Mouse (Mus musculus): ENCODE data around the gene Spsb4.

Gene Spsb4

DNA sequence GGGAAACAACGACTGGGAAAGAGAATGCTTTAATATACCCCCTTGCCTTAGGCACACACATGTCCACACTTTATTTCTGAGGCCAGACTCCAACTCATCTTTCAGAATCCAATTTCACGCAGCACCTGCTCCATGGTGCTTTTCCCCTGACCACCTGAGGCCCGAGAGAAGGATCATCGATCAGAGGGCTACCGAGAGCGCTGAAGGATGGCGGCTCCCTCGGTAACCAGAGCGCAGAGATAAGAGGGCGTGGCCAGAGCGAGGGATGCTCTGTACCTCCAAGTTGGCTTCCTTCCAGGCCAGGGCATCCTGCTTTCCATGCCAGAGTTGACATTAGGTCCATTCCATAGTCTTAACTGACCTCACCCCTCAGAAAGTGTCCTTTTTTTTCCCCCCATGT is 588 bp upstream of the Spsb4 start:
- in situ Hi-C loops (cut with MboI; ENCODE audit: low pct_unique_long_range_greater_than_20kb in 1 of 2, low sequenced_read_pairs in 2 of 2, unreplicated experiment in 1 of 2) = no loop called here

GRCm38 (mm10) chr9:97017811-97018641 is 617 bp downstream of the Spsb4 start:
- in situ Hi-C loops (cut with MboI; ENCODE audit: low pct_unique_long_range_greater_than_20kb in 1 of 2, low sequenced_read_pairs in 2 of 2, unreplicated experiment in 1 of 2) = no loop called here

DNA sequence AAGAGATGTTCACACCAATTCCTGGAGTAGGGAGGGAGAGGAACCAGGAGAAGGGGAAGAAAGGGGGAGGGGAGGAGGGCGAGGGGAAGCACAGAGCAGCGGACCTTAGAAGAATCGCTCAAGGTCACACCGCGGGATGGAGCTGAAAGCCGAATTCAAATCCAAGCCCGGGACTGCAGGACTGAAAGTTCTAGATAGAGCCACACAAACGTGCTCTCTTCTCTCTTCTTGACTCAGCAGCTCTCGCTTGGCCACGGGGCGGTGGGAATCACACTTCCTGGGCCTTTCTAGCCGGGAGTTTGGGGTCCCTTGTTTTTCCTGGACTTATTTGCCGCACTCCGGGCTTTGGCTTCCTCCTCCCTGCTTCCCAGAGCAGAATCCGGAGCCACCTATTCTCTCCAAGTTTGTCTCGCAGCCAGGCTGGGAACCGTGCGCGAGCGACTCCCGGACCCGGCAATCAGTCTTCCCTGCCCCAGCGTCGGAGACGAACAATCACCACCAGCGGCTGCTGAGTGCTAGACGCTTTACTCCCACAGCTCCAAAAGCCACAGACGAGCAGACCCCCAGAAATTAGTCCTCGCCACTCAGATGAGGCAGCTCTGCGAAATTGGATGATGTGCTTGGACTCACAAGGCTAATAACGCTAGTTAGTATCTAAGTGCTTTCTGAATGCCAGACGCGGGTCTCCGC is 1.4 kb downstream of the Spsb4 start:
- in situ Hi-C loops (cut with MboI; ENCODE audit: low pct_unique_long_range_greater_than_20kb in 1 of 2, low sequenced_read_pairs in 2 of 2, unreplicated experiment in 1 of 2) = no loop called here

DNA sequence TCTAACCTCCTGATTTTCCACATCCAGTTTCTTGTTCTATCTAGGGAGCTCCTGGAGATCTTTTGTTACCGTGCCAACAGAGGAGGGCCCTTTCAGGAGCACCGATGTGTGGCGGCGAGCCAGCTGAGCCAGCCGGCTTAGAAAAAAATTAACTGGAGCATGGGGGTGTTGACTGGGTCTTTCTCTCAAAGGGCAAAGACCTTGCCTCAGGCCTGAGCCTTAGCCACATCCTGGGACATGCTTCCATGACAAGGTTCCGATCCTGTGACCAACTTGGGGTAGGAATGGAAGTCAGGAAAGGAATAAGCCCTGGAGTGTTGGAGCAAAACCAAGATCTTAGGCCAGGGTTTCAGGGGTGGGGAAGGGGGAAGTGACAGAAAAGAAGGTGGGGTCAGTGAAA is 2.9 kb downstream of the Spsb4 start:
- in situ Hi-C loops (cut with MboI; ENCODE audit: low pct_unique_long_range_greater_than_20kb in 1 of 2, low sequenced_read_pairs in 2 of 2, unreplicated experiment in 1 of 2) = no loop called here

DNA sequence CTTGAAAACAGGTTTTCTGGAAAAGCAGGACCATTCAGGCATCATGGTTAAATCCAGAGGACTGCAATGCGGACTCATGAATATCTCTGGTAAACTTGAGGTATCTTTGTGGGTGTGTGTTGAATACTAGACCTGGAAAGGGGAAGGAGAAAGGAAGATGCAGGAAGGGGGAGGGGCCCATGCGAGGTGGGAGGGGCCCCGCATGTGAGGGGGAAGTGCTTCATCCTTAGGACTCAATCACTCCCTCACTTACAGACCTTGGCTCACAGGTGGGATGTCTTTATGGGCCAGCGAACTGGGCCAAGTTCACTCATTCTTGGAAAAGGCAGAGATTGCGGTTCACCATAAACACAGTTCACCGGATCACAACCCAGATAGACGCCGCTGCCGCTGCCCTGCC is 4.9 kb downstream of the Spsb4 start:
- in situ Hi-C loops (cut with MboI; ENCODE audit: low pct_unique_long_range_greater_than_20kb in 1 of 2, low sequenced_read_pairs in 2 of 2, unreplicated experiment in 1 of 2) = no loop called here

DNA sequence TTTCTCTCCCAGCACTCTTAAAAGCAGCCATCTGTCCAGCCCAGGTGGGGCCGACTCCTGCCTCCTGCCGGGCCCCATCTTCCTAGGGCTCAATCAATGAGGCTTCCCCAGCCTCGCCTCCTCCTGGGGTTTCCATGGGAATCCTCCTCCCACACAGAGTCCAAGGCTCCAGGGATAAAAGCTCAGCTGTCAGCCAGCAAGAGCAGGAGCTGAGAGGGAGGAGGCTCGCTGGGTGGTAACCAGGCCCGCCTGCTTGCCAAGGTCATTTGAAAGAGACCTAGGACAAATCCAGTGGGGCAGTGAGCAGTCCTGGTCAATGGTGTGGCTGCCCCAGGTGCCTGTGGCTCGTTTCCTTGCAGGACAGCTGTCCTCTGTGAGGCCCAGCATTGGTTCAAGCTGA is 5.5 kb downstream of the Spsb4 start:
- in situ Hi-C loops (cut with MboI; ENCODE audit: low pct_unique_long_range_greater_than_20kb in 1 of 2, low sequenced_read_pairs in 2 of 2, unreplicated experiment in 1 of 2) = no loop called here

DNA sequence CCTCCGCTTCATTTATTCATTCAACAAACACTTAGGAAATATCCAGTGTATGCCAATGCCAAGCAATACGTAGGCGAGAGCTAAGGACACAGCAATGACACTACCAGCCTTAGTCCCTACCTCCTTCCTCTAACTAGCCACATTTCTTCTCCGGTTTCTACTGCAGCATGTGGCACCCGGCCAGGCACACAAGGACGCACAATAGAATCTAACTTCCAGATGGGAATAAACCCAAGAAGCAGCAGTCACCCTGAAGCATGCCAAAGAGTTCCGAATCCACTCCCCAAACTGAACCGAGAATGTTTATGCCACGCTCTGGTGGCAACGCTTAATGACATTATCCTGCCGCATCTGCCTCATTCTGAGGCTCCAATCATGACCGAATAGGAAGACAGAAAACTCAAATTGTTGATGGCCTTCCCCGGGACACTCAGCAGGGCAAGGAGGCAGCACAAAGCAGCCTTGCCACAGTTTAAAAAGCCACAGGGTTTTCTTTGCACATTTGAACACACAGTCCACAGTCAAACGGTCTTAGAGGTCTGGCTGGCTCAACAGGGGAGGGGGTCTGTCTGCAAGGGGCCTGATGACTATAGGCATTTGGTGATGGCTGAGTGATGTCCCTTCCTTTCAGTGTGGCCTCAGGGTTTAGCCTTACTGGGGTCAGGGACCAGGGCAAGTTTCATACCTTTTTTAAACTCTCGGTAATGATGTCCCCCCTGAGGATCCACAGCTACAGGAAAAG is 7.0 kb downstream of the Spsb4 start:
- in situ Hi-C loops (cut with MboI; ENCODE audit: low pct_unique_long_range_greater_than_20kb in 1 of 2, low sequenced_read_pairs in 2 of 2, unreplicated experiment in 1 of 2) = no loop called here

- in situ Hi-C loops (cut with MboI; ENCODE audit: low pct_unique_long_range_greater_than_20kb in 1 of 2, low sequenced_read_pairs in 2 of 2, unreplicated experiment in 1 of 2) = no loop called here
Measured at GRCm38 (mm10) chr9:97010447-97010846, 8.2 kb downstream of the Spsb4 start.

GRCm38 (mm10) chr9:97004726-97005125 is 13.9 kb downstream of the Spsb4 start:
- in situ Hi-C loops (cut with MboI; ENCODE audit: low pct_unique_long_range_greater_than_20kb in 1 of 2, low sequenced_read_pairs in 2 of 2, unreplicated experiment in 1 of 2) = no loop called here

DNA sequence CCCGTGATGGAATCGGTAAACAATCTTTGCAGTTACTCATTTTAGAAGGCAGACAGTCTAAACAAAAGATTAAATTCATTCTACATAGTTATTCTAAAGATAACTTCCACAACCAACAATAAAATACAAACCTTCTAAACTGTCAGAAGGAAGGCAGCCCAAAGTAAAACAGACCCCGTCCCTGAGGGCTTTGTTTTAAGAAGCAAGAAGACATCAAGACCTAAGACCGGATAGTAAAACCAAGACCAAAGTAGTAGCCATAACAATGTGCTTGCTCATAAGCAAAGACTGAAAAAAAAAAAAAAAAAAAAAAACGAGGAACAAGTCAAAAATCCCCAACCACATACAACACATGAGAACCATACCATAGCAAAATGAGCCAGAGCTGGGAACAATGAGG is 15.5 kb downstream of the Spsb4 start:
- in situ Hi-C loops (cut with MboI; ENCODE audit: low pct_unique_long_range_greater_than_20kb in 1 of 2, low sequenced_read_pairs in 2 of 2, unreplicated experiment in 1 of 2) = no loop called here

GRCm38 (mm10) chr9:97002654-97003053 is 16.0 kb downstream of the Spsb4 start:
- in situ Hi-C loops (cut with MboI; ENCODE audit: low pct_unique_long_range_greater_than_20kb in 1 of 2, low sequenced_read_pairs in 2 of 2, unreplicated experiment in 1 of 2) = no loop called here

GRCm38 (mm10) chr9:97002025-97002424 is 16.6 kb downstream of the Spsb4 start:
- in situ Hi-C loops (cut with MboI; ENCODE audit: low pct_unique_long_range_greater_than_20kb in 1 of 2, low sequenced_read_pairs in 2 of 2, unreplicated experiment in 1 of 2) = no loop called here

DNA sequence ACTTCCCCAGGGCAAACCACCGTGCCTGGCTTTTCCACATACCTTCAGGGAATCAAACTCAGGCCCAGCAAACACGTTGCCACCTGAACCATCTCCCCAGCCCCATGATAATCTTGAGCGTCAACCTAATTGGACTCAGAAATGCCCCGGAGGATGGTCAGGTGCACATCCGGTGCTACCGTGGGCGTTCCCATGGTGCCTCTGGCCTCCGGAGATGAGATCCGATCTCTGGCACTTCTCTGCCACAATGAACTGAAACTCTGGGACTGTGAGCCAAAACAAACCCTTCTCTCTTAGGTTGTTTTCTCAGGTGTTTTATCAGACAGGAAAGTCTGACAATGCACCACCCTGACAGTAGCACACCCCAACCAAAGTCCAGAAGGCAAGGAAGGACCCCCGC is 17.2 kb downstream of the Spsb4 start:
- in situ Hi-C loops (cut with MboI; ENCODE audit: low pct_unique_long_range_greater_than_20kb in 1 of 2, low sequenced_read_pairs in 2 of 2, unreplicated experiment in 1 of 2) = no loop called here

DNA sequence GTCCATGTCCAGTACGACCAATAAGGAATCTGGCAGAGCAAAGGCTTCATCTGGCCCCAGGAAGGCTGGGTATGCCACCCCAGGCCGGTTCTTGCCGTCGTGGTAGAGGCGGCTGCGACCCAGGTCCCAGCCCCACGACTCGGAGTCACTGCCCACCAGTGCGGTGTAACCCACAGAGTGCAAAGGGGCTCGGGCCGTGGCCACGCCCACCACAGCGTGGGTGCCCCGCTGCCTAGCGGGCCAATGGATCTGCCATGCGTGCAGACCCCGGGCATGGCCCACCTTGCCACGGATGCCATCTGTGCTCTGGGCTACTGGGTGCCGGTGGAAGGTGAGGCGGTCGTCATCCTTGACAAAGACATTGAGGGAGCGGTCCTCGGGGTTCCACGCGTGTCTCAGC is 22.9 kb downstream of the Spsb4 start:
- in situ Hi-C loops (cut with MboI; ENCODE audit: low pct_unique_long_range_greater_than_20kb in 1 of 2, low sequenced_read_pairs in 2 of 2, unreplicated experiment in 1 of 2) = no loop called here

DNA sequence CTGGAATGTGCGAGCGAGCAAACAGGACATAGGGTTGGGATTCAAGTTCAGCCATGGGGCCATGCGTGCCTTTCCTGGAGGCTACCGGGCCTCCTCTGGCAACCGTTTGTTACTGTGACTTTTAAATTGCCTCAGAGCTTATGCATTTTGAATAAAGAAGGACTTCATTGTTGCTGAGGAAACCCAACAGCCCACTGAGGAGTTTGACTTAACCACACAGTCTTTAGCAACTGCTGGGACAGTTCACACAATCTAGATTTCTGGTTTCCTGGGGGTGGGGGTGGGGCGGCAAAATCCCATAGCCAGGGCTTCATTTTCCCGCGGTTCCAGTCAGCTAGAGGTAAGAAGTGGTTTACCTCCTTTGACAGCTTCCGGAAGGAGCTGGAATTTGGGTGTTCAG is 23.9 kb downstream of the Spsb4 start:
- in situ Hi-C loops (cut with MboI; ENCODE audit: low pct_unique_long_range_greater_than_20kb in 1 of 2, low sequenced_read_pairs in 2 of 2, unreplicated experiment in 1 of 2) = no loop called here

GRCm38 (mm10) chr9:96991118-96991517 is 27.5 kb downstream of the Spsb4 start:
- in situ Hi-C loops (cut with MboI; ENCODE audit: low pct_unique_long_range_greater_than_20kb in 1 of 2, low sequenced_read_pairs in 2 of 2, unreplicated experiment in 1 of 2) = no loop called here

DNA sequence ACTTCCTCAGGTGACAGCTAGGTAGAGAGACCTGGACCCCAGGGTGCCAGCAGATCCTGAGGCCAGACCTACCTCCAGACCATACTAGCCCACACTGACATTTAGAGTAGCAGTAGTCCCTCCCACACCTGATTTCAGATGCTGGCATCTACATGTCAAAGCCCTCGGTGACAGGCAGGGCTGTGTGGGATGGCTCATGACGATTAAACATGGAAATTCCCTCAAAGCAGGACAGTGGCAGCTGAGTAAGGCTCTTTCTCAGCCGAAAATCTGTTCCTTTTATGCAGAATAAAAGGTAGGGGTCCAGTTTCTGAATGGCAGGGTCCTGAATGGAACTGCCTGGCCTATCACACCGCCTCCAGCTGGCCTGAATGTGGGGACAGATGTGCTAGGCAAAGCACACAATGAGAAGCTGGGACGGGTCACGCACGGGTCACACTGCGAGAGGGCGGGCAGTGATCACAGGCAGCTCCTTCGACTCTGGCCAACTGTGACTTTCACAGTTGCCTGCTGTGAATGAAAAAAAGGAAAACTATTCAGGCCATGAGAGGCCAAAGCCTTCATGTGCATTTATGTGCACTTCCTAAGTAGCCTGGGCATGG is 29.2 kb downstream of the Spsb4 start:
- in situ Hi-C loops (cut with MboI; ENCODE audit: low pct_unique_long_range_greater_than_20kb in 1 of 2, low sequenced_read_pairs in 2 of 2, unreplicated experiment in 1 of 2) = no loop called here

- in situ Hi-C loops (cut with MboI; ENCODE audit: low pct_unique_long_range_greater_than_20kb in 1 of 2, low sequenced_read_pairs in 2 of 2, unreplicated experiment in 1 of 2) = no loop called here
Measured at GRCm38 (mm10) chr9:96986797-96987473, 31.7 kb downstream of the Spsb4 start.

- in situ Hi-C loops (cut with MboI; ENCODE audit: low pct_unique_long_range_greater_than_20kb in 1 of 2, low sequenced_read_pairs in 2 of 2, unreplicated experiment in 1 of 2) = no loop called here
Measured at GRCm38 (mm10) chr9:96984034-96984433, 34.6 kb downstream of the Spsb4 start.

Data from mouse embryonic stem cell (cell line).